Mouse (Mus musculus): Measurements from ENCODE around the gene Gm10100. TPM values are rescaled to one million over a fixed set of nuclear protein-coding genes. Genes with fewer than 3 reads are reported as not detected.
A peak's percentile ranks its signal among the peaks of the same experiment; 100 is the strongest.
"Not testable (repeated sequence)": the region's sequence is repeated elsewhere in the genome, so short reads cannot be mapped to it uniquely, and the experiment has no call there.

The Gm10100 gene
- polyA plus RNA-seq, 1 experiment, result not detected

DNA sequence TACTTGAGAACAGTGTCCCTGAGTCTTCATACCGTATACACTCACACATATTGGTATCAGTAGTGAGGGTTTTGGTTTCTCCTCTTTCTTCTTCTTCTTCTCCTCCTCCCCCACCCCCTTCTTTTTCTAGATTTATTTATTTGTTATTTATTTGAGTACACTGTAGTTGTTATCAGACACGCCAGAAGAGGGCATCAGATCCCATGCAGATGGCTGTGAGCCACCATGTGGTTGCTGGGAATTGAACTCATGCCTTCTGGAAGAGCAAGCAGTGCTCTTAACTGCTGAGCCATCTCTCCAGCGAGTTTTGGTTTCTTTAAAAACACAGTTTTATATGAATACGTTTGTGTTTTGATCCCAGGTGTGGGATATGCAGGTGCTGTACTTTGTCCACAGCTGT is 2.0 kb downstream of the Gm10100 start:
- Histone ChIP-seq H3K27me3 (ENCODE audit: control insufficient read depth, insufficient read depth, low read length) (no peaks in the 10 kb centered on the region), H3K4me1 (ENCODE audit: control insufficient read depth, insufficient read depth, insufficient read length, low read length) (no peaks in the 10 kb centered on the region), H3K27ac (ENCODE audit: insufficient read depth, low read depth, low read length) (no peak overlapping the region), H3K36me3 (ENCODE audit: control insufficient read depth, insufficient read depth, low read length) (no peaks in the 10 kb centered on the region), H3K4me3 (ENCODE audit: low read depth, low read length) (no peak overlapping the region)
- 39% methylated on average over 4 of the region's 4 CpGs for WGBS
- TF ChIP-seq POLR2A (IDR thresholded peaks at IDR 0.05; ENCODE audit: low read depth, low read length), result no peak
- no peak for TF ChIP-seq CTCF (IDR thresholded peaks at IDR 0.05; ENCODE audit: extremely low read depth, insufficient read length, insufficient replicate concordance, low read depth, low read length)

DNA sequence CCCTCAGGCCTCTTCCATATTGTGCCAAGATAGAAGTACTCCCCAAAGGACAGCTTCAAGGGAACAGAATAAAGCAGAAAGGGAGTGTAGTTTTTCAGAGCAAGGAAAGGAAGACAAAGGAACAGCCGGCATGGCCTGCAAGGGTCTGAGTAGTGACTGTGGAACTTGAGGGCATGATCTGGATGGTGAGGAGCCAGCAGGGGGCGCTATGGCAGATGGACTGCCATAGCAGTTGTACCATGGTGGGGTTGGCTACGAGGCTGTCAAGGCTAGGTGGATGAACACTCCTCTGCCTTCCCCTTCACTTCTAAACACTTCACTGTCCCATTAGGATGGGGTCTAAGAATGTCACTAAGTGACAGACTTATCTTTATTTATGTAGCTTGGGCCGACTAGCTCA is 3.0 kb downstream of the Gm10100 start:
- WGBS, result 58% methylated on average over 4 of the region's 4 CpGs
- TF ChIP-seq CTCF (IDR thresholded peaks at IDR 0.05; ENCODE audit: extremely low read depth, insufficient read length, insufficient replicate concordance, low read depth, low read length) (peak; percentile 52; the same call in 1 of the 2 replicates), POLR2A (IDR thresholded peaks at IDR 0.05; ENCODE audit: low read depth, low read length) (no peak)

DNA sequence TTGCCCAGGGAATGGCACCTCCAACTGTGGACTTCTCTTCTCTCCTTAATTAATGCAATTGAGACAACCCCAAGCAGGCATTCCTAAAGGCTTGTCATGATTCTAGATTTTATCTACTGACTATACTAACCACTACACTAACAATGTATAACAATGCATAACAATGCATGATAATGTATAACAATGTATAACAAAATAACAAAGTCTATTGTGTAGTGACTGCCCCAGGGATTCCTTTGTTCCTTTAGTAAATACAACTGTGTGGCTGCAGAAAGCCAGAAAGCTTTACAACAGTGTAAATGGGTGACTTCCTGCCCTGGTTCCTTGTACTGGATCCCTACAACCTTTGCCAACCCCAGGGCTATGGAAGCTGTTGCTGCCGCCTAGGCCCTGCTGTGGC is 9.6 kb downstream of the Gm10100 start:
- WGBS, result 95% methylated on average over 1 of the region's 1 CpGs
- Histone ChIP-seq H3K4me3 (ENCODE audit: low read depth, low read length) (no peak overlapping the region), H3K4me1 (ENCODE audit: control insufficient read depth, insufficient read depth, insufficient read length, low read length) (no peaks in the 10 kb centered on the region), H3K36me3 (ENCODE audit: control insufficient read depth, insufficient read depth, low read length) (no peaks in the 10 kb centered on the region), H3K27me3 (ENCODE audit: control insufficient read depth, insufficient read depth, low read length) (no peaks in the 10 kb centered on the region), H3K27ac (ENCODE audit: insufficient read depth, low read depth, low read length) (no peak overlapping the region)
- TF ChIP-seq POLR2A (IDR thresholded peaks at IDR 0.05; ENCODE audit: low read depth, low read length) (no peak), CTCF (IDR thresholded peaks at IDR 0.05; ENCODE audit: extremely low read depth, insufficient read length, insufficient replicate concordance, low read depth, low read length) (no peak)

More for the DNA sequence above, 3.0 kb downstream of the Gm10100 start:
- no peaks in the 10 kb centered on the region for H3K27me3 ChIP-seq (ENCODE audit: control insufficient read depth, insufficient read depth, low read length)
- no peak overlapping the region for H3K4me3 ChIP-seq (ENCODE audit: low read depth, low read length)
- H3K36me3 ChIP-seq (ENCODE audit: control insufficient read depth, insufficient read depth, low read length), result no peaks in the 10 kb centered on the region
- H3K4me1 ChIP-seq (ENCODE audit: control insufficient read depth, insufficient read depth, insufficient read length, low read length), result no peaks in the 10 kb centered on the region
- no peak overlapping the region for H3K27ac ChIP-seq (ENCODE audit: insufficient read depth, low read depth, low read length)

DNA sequence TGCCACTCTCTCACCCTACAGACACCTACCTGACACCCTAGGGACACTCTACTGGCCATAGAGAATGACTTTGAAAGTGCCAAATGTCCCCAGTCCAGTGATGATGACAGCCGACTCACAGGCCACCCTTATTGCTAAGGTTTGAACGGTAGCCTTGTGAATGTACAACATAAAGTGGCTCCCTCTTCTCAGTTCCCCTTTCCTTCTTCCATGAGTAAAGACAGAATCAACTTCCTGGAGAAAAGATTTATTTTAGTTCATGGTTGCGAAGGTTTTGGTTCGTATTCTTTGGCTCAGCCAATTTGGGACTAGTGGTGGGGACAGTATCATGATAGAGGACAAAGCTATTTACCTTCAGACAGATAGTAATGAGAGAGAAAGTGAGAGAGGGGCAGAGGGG is 12.6 kb downstream of the Gm10100 start:
- H3K4me1 ChIP-seq (ENCODE audit: control insufficient read depth, insufficient read depth, insufficient read length, low read length), result no peaks in the 10 kb centered on the region
- H3K36me3 ChIP-seq (ENCODE audit: control insufficient read depth, insufficient read depth, low read length), result no peaks in the 10 kb centered on the region
- WGBS, result 79% methylated on average over 4 of the region's 4 CpGs
- H3K4me3 ChIP-seq (ENCODE audit: low read depth, low read length), result no peak overlapping the region
- no peaks in the 10 kb centered on the region for H3K27me3 ChIP-seq (ENCODE audit: control insufficient read depth, insufficient read depth, low read length)
- H3K27ac ChIP-seq (ENCODE audit: insufficient read depth, low read depth, low read length), result no peak overlapping the region
- TF ChIP-seq POLR2A (IDR thresholded peaks at IDR 0.05; ENCODE audit: low read depth, low read length) (no peak), CTCF (IDR thresholded peaks at IDR 0.05; ENCODE audit: extremely low read depth, insufficient read length, insufficient replicate concordance, low read depth, low read length) (no peak)

DNA sequence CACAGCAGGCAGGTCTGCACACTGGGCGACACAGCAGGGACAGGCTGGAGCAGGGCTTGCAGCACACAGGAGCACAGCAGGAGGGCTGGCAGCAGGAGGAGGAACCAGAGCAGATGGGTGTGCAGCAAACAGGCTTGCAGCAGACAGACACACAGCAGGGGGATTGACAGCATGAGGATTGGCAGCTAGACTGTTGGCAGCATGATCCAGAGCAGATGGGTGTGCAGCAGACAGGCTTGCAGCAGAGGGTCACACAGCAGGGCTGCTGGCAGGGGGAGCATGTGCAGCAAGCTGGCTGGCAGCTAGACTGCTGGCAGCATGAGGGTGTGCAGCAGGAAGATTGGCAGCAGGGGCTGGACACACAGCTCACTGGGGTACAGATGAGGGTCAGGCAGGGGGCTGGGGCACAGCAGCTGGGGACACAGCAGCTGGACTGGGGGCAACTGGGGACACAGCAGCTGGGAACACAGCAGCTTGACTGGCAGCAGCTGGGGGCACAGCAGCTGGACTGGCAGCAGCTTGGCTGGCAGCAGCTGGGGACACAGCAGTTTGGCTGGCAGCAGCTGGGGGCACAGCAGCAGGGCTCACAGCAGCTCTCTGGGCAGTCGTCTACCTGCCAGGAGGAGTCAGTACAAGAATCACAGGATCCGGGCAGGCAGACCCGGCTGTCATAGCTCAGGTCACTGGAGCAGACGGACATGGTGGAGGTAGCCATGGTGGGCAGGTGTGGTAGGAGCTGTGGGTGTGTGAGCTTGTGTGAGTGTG is 15.8 kb downstream of the Gm10100 start, which contains the start of gene Gm18596:
TSS of gene Gm18596 (minus strand) at position 715 of the 765 bp plus-strand sequence.
- WGBS, result 51% methylated on average over 4 of the region's 5 CpGs
- not testable (repeated sequence) for H3K27me3 ChIP-seq (ENCODE audit: control insufficient read depth, insufficient read depth, low read length); H3K4me1 ChIP-seq (ENCODE audit: control insufficient read depth, insufficient read depth, insufficient read length, low read length); H3K27ac ChIP-seq (ENCODE audit: insufficient read depth, low read depth, low read length); H3K4me3 ChIP-seq (ENCODE audit: low read depth, low read length); H3K36me3 ChIP-seq (ENCODE audit: control insufficient read depth, insufficient read depth, low read length)

DNA sequence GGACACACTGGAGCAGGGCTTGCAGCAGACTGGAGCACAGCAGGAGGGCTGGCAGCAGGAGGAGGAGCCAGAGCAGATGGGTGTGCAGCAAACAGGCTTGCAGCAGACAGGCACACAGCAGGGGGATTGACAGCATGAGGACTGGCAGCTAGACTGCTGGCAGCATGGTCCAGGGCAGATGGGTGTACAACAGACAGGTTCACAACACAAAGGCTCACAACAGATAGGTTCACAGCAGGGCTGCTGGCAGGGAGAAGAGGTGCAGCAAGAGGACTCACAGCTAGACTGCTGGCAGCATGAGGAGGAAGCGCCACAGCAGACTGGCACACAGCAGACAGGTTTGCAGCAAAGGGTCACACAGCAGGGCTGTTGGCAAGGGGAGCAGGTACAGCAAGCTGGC is 24.4 kb downstream of the Gm10100 start:
- not testable (repeated sequence) for H3K4me1 ChIP-seq (ENCODE audit: control insufficient read depth, insufficient read depth, insufficient read length, low read length); H3K27me3 ChIP-seq (ENCODE audit: control insufficient read depth, insufficient read depth, low read length); H3K4me3 ChIP-seq (ENCODE audit: low read depth, low read length); H3K27ac ChIP-seq (ENCODE audit: insufficient read depth, low read depth, low read length); H3K36me3 ChIP-seq (ENCODE audit: control insufficient read depth, insufficient read depth, low read length)
- WGBS, result 84% methylated on average over 1 of the region's 1 CpGs

DNA sequence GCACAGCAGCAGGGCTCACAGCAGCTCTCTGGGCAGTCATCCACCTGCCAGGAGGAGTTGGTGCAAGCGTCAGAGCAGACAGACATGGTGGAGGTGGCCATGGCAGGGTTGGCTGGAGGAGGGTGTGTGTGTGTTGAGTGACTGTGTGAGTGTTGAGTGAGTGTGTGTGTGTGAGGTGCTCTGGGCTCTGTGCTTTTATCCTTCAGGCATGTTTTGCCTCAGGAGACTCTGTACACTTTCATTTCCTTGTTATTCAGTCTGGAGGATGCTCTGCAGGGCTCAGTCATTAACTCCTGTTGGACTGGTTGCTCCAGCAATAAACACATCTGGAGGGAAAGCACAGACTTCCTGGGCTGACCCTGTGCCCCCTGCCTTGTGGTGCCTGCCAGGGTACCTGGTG is 25.0 kb downstream of the Gm10100 start, which contains the start of gene Gm9736:
TSS of gene Gm9736 (minus strand) at position 101 of the 400 bp plus-strand sequence.
- not testable (repeated sequence) for H3K4me3 ChIP-seq (ENCODE audit: low read depth, low read length); H3K4me1 ChIP-seq (ENCODE audit: control insufficient read depth, insufficient read depth, insufficient read length, low read length); H3K36me3 ChIP-seq (ENCODE audit: control insufficient read depth, insufficient read depth, low read length); H3K27me3 ChIP-seq (ENCODE audit: control insufficient read depth, insufficient read depth, low read length); H3K27ac ChIP-seq (ENCODE audit: insufficient read depth, low read depth, low read length)
- 60% methylated on average over 1 of the region's 1 CpGs for WGBS

DNA sequence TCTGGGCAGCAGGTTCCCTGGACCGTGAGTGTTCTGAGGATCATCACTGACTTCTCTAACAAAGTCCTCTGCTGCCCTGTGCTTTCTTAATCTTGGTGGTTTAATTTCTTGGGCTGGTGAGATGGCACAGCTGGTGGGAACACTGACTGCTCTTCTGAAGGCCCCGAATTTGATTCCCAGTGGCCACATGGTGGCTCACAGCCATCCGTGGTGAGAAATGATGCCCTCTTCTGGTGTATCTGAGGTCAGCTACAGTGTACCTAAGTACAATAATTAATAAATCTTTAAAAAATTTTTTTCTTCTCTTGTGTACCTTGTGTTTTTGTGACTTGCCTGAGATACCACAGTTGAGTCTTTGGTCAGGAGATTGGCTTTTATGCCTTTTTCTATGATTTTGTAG is 26.0 kb downstream of the Gm10100 start:
- 56% methylated on average over 3 of the region's 3 CpGs for WGBS
- not testable (repeated sequence) for H3K4me3 ChIP-seq (ENCODE audit: low read depth, low read length); H3K27ac ChIP-seq (ENCODE audit: insufficient read depth, low read depth, low read length); H3K4me1 ChIP-seq (ENCODE audit: control insufficient read depth, insufficient read depth, insufficient read length, low read length); H3K27me3 ChIP-seq (ENCODE audit: control insufficient read depth, insufficient read depth, low read length); H3K36me3 ChIP-seq (ENCODE audit: control insufficient read depth, insufficient read depth, low read length)
